In genomic region chr12:39515690-39516089, GRCm38 (mm10) we compare ENCODE assay signal across 27 mouse cellular contexts.
"Had no signal": no experiment of that assay in that cellular context is flagged by ENCODE, and none has a peak within 500 bp of the region (broad histone marks: within the 10 kb centered on the region; RNA-seq: fewer than 3 reads in every experiment).

No protein-coding gene starts in this region.

- H3K36me3 ChIP-seq: embryonic facial prominence, embryonic 10.5 days; embryonic facial prominence, embryonic 12.5 days; embryonic facial prominence, embryonic 13.5 days; embryonic facial prominence, embryonic 15.5 days; forebrain, embryonic 10.5 days; forebrain, embryonic 12.5 days; forebrain, embryonic 15.5 days had no signal

- ATAC-seq: forebrain, embryonic 13.5 days; forebrain, embryonic 14.5 days; forebrain, embryonic 15.5 days; forebrain, embryonic 16.5 days; forebrain, postnatal 0 days had no signal

- H3K9ac ChIP-seq: embryonic facial prominence, embryonic 12.5 days; embryonic facial prominence, embryonic 13.5 days; embryonic facial prominence, embryonic 15.5 days; forebrain, embryonic 12.5 days; forebrain, embryonic 13.5 days; forebrain, embryonic 15.5 days; forebrain, postnatal 0 days had no signal

- H3K4me3 ChIP-seq: embryonic facial prominence, embryonic 10.5 days; embryonic facial prominence, embryonic 12.5 days; embryonic facial prominence, embryonic 13.5 days; embryonic facial prominence, embryonic 15.5 days; erythroblast, embryonic 14.5 days; forebrain, embryonic 10.5 days; forebrain, embryonic 12.5 days; forebrain, embryonic 13.5 days; forebrain, embryonic 15.5 days; gastrocnemius, adult 2 months; heart, adult 2 months had no signal

- H3K4me1 ChIP-seq: embryonic facial prominence, embryonic 10.5 days; embryonic facial prominence, embryonic 12.5 days; embryonic facial prominence, embryonic 13.5 days; embryonic facial prominence, embryonic 15.5 days; forebrain, embryonic 10.5 days; forebrain, embryonic 13.5 days; forebrain, embryonic 15.5 days had no signal

- H3K4me2 ChIP-seq: embryonic facial prominence, embryonic 12.5 days; embryonic facial prominence, embryonic 13.5 days; embryonic facial prominence, embryonic 15.5 days; forebrain, embryonic 12.5 days; forebrain, embryonic 13.5 days; forebrain, embryonic 15.5 days had no signal

- DNase-seq: cerebellum, adult 9-10 months; cerebellum, adult 9-11 months; cerebellum, postnatal 10 days; cerebellum, postnatal 14 days; cerebellum, postnatal 25 days; cerebellum, postnatal 36 days; embryo, embryonic 11 days; forebrain, postnatal 0 days; gastrocnemius, adult 2 months; gastrocnemius, postnatal 10 days; gastrocnemius, postnatal 14 days; gastrocnemius, postnatal 25 days; gastrocnemius, postnatal 36 days; heart, adult 11 months; heart, adult 18-20 months; heart, adult 2 months had no signal

- H3K9me3 ChIP-seq: embryonic facial prominence, embryonic 10.5 days; embryonic facial prominence, embryonic 12.5 days; embryonic facial prominence, embryonic 13.5 days; embryonic facial prominence, embryonic 15.5 days; forebrain, embryonic 10.5 days; forebrain, embryonic 12.5 days; forebrain, embryonic 13.5 days; forebrain, embryonic 15.5 days had no signal

- H3K27me3 ChIP-seq: embryonic facial prominence, embryonic 12.5 days; embryonic facial prominence, embryonic 15.5 days; forebrain, embryonic 13.5 days; forebrain, embryonic 15.5 days had no signal

- H3K27ac ChIP-seq: embryonic facial prominence, embryonic 10.5 days; embryonic facial prominence, embryonic 12.5 days; embryonic facial prominence, embryonic 13.5 days; embryonic facial prominence, embryonic 15.5 days; forebrain, embryonic 10.5 days; forebrain, embryonic 12.5 days; forebrain, embryonic 13.5 days; forebrain, embryonic 15.5 days; gastrocnemius, adult 2 months; heart, adult 2 months had no signal
